Mouse (Mus musculus): ENCODE data around the gene Hoxa3. TPM values are rescaled to one million over a fixed set of nuclear protein-coding genes. Genes with fewer than 3 reads are reported as not detected.

The Hoxa3 gene
- total and polyA plus RNA-seq, 3 experiments: 0.08 to 0.38 (median 0.34) TPM

GRCm38 (mm10) chr6:52162093-52162380 lies 51.1 kb downstream of the Hoxa3 start:
- dilution Hi-C loops (cut with MboI; ENCODE audit: extremely low pct_ligation_motif_present, extremely low pct_unique_long_range_greater_than_20kb, low sequenced_read_pairs) (no loop called here), in situ Hi-C loops (cut with MboI; ENCODE audit: low pct_ligation_motif_present, low pct_unique_long_range_greater_than_20kb, low sequenced_read_pairs) (no loop called here)
- TF ChIP-seq ETS1 (conservative IDR thresholded peaks at IDR 0.05; ENCODE audit: low read depth, low read length): no peak
- no peak for TF ChIP-seq RAD21 (IDR thresholded peaks at IDR 0.05; ENCODE audit: low read depth, low read length)
- TF ChIP-seq ZC3H11A (IDR thresholded peaks at IDR 0.05; ENCODE audit: low read depth, low read length): no peak
- TF ChIP-seq KAT2A (IDR thresholded peaks at IDR 0.05; ENCODE audit: insufficient replicate concordance, low read length): no peak
- no peak for TF ChIP-seq EP300 (IDR thresholded peaks at IDR 0.05; ENCODE audit: low read length)
- no peak for TF ChIP-seq JUN (IDR thresholded peaks at IDR 0.05; ENCODE audit: insufficient read depth, low read depth, low read length)
- TF ChIP-seq JUND (conservative IDR thresholded peaks at IDR 0.05; ENCODE audit: low read depth, low read length): no peak
- no peak for TF ChIP-seq ELF1 (IDR thresholded peaks at IDR 0.05; ENCODE audit: low read depth, low read length)
- H3K27ac ChIP-seq (ENCODE audit: insufficient read depth, low read depth): no peak overlapping the region
- H3K36me3 ChIP-seq (replicated peaks in 1 of 2; ENCODE audit: control insufficient read depth in 1 of 2, insufficient read depth in 1 of 2, low read length in 1 of 2): peaks cover 6 to 35% of the 10 kb centered on the region in 2 experiments
- no peaks in the 10 kb centered on the region for H3K27me3 ChIP-seq (replicated peaks)
- H3K9me3 ChIP-seq (replicated peaks; ENCODE audit: low read length): no peaks in the 10 kb centered on the region
- peaks cover 2 to 17% of the 10 kb centered on the region in 2 experiments; a peak in 3 of 4 replicates for H3K4me1 ChIP-seq (ENCODE audit: control insufficient read depth in 1 of 2, insufficient read depth in 2 of 2)
- no peak overlapping the region for H3K9ac ChIP-seq (ENCODE audit: insufficient read depth, low read depth)
- H3K79me2 ChIP-seq (replicated peaks; ENCODE audit: control insufficient read depth, extremely low read depth, insufficient read depth, poor library complexity, severe bottlenecking): peaks cover 7% of the 10 kb centered on the region; the same call in 1 of the 2 replicates
- no peak overlapping the region for H3K4me3 ChIP-seq (replicated peaks in 1 of 3; ENCODE audit: low read depth in 2 of 3, low read length in 2 of 3, poor library complexity in 1 of 3)
- H3K4me2 ChIP-seq (ENCODE audit: insufficient read depth, low read depth, poor library complexity, severe bottlenecking): no peak overlapping the region
- DNase-seq (ENCODE audit: extremely low read depth): no peak

- Histone ChIP-seq H3K4me1 (ENCODE audit: control insufficient read depth in 1 of 2, insufficient read depth in 2 of 2) (peaks cover 2 to 17% of the 10 kb centered on the region in 2 experiments; a peak in 3 of 4 replicates), H3K79me2 (replicated peaks; ENCODE audit: control insufficient read depth, extremely low read depth, insufficient read depth, poor library complexity, severe bottlenecking) (peaks cover 7% of the 10 kb centered on the region; the same call in 1 of the 2 replicates), H3K4me3 (replicated peaks in 1 of 3; ENCODE audit: low read depth in 2 of 3, low read length in 2 of 3, poor library complexity in 1 of 3) (no peak overlapping the region), H3K4me2 (ENCODE audit: insufficient read depth, low read depth, poor library complexity, severe bottlenecking) (no peak overlapping the region), H3K9me3 (replicated peaks; ENCODE audit: low read length) (no peaks in the 10 kb centered on the region), H3K27ac (ENCODE audit: insufficient read depth, low read depth) (no peak overlapping the region), H3K27me3 (replicated peaks) (no peaks in the 10 kb centered on the region), H3K36me3 (replicated peaks in 1 of 2; ENCODE audit: control insufficient read depth in 1 of 2, insufficient read depth in 1 of 2, low read length in 1 of 2) (peaks cover 6 to 39% of the 10 kb centered on the region in 2 experiments), H3K9ac (ENCODE audit: insufficient read depth, low read depth) (no peak overlapping the region)
- no peak for TF ChIP-seq CHD1 (IDR thresholded peaks at IDR 0.05; ENCODE audit: low read depth, low read length)
- no peak for TF ChIP-seq ZC3H11A (IDR thresholded peaks at IDR 0.05; ENCODE audit: low read depth, low read length)
- in situ Hi-C loops (cut with MboI; ENCODE audit: low pct_ligation_motif_present, low pct_unique_long_range_greater_than_20kb, low sequenced_read_pairs): no loop called here
- DNase-seq (ENCODE audit: extremely low read depth): no peak
- dilution Hi-C loops (cut with MboI; ENCODE audit: extremely low pct_ligation_motif_present, extremely low pct_unique_long_range_greater_than_20kb, low sequenced_read_pairs): no loop called here
These were observed 51.6 kb downstream of the Hoxa3 start for GRCm38 (mm10) chr6:52161336-52162092.

GRCm38 (mm10) chr6:52160511-52161335 lies 52.4 kb downstream of the Hoxa3 start:
- Histone ChIP-seq H3K4me1 (ENCODE audit: control insufficient read depth in 1 of 2, insufficient read depth in 2 of 2) (peaks cover 2 to 17% of the 10 kb centered on the region in 2 experiments; a peak in 3 of 4 replicates), H3K4me3 (replicated peaks in 1 of 3; ENCODE audit: low read depth in 2 of 3, low read length in 2 of 3, poor library complexity in 1 of 3) (peak overlapping the region; percentile 23 to 83 (median 52)), H3K27me3 (replicated peaks) (no peaks in the 10 kb centered on the region), H3K9ac (ENCODE audit: insufficient read depth, low read depth) (peak overlapping the region; percentile 96), H3K79me2 (replicated peaks; ENCODE audit: control insufficient read depth, extremely low read depth, insufficient read depth, poor library complexity, severe bottlenecking) (peaks cover 7% of the 10 kb centered on the region; the same call in 1 of the 2 replicates), H3K4me2 (ENCODE audit: insufficient read depth, low read depth, poor library complexity, severe bottlenecking) (peak overlapping the region; percentile 95), H3K9me3 (replicated peaks; ENCODE audit: low read length) (no peaks in the 10 kb centered on the region), H3K27ac (ENCODE audit: insufficient read depth, low read depth) (peak overlapping the region; percentile 40), H3K36me3 (replicated peaks in 1 of 2; ENCODE audit: control insufficient read depth in 1 of 2, insufficient read depth in 1 of 2, low read length in 1 of 2) (peaks cover 6 to 40% of the 10 kb centered on the region in 2 experiments)
- peak; percentile 25 for DNase-seq (ENCODE audit: extremely low read depth)
- dilution Hi-C loops (cut with MboI; ENCODE audit: extremely low pct_ligation_motif_present, extremely low pct_unique_long_range_greater_than_20kb, low sequenced_read_pairs) (no loop called here), in situ Hi-C loops (cut with MboI; ENCODE audit: low pct_ligation_motif_present, low pct_unique_long_range_greater_than_20kb, low sequenced_read_pairs) (no loop called here)
- no peak for TF ChIP-seq RCOR1 (conservative IDR thresholded peaks at IDR 0.05; ENCODE audit: low read depth, low read length)
- 0 out of 2 replicates have a peak, but pooled peaks have one; percentile 13 for TF ChIP-seq CHD2 (IDR thresholded peaks at IDR 0.05; ENCODE audit: low read length)
- no peak for TF ChIP-seq MXI1 (IDR thresholded peaks at IDR 0.05; ENCODE audit: low read depth, low read length)
- TF ChIP-seq MEF2A (IDR thresholded peaks at IDR 0.05; ENCODE audit: borderline replicate concordance, low read depth, low read length): no peak

All from CH12.LX (cell line).